Mouse (Mus musculus) midbrain, embryonic 12.5 days (tissue): Measurements from ENCODE around the gene Nckap1l. TPM values are rescaled to one million over a fixed set of nuclear protein-coding genes. Genes with fewer than 3 reads are reported as not detected.

Experiments
- ATAC-seq: fragments of 200-750 bp; cut with Nextera tagmentation; 2 replicates; pipeline ENCODE4 v1.8.0; 2017; ENCODE audit warnings: low read depth, moderate TSS enrichment, moderate library complexity; ENCODE audit not compliant: low FRiP score
- H3K27ac ChIP-seq: fragments of 300-500 bp; sonication (generic); replicated peaks from 2 replicates; pipeline ENCODE4 v1.5.1; 2016; ENCODE audit warnings: mild to moderate bottlenecking
- H3K27me3 ChIP-seq: fragments of 300-500 bp; sonication (generic); 2 replicates; pipeline ENCODE4 v1.6.1; 2016; ENCODE audit warnings: mild to moderate bottlenecking
- H3K36me3 ChIP-seq: fragments of 300-500 bp; sonication (generic); 2 replicates; pipeline ENCODE4 v1.6.1; 2016
- H3K4me1 ChIP-seq: fragments of 300-500 bp; sonication (generic); 2 replicates; pipeline ENCODE4 v1.6.1; 2016
- H3K4me2 ChIP-seq: fragments of 300-500 bp; sonication (generic); replicated peaks from 2 replicates; pipeline ENCODE4 v1.6.1; 2016; ENCODE audit warnings: mild to moderate bottlenecking, moderate library complexity
- H3K4me3 ChIP-seq: fragments of 300-500 bp; sonication (generic); 2 replicates; pipeline ENCODE4 v1.5.1; 2016; ENCODE audit warnings: mild to moderate bottlenecking
- H3K9ac ChIP-seq: fragments of 300-500 bp; sonication (generic); replicated peaks from 2 replicates; pipeline ENCODE4 v1.6.1; 2016; ENCODE audit warnings: mild to moderate bottlenecking, moderate library complexity
- H3K9me3 ChIP-seq: fragments of 300-500 bp; sonication (generic); 2 replicates; pipeline ENCODE4 v1.6.1; 2016; ENCODE audit warnings: mild to moderate bottlenecking
- WGBS: fragments of 180-500 bp; shearing (Covaris S2); methylation state at CpG from one replicate; pipeline ENCODE4 v1.1.7; 2016; 5-methylcytosine and 5-hydroxymethylcytosine counted together
- polyA plus RNA-seq: library from polyadenylated mRNA; unstranded; fragments of >200 nt; fragmentation: Nextera tagmentation; extraction: Ambion mirVana; gene quantifications from 2 replicates; pipeline ENCODE4 v1.2.1, GENCODE M21; 2016

The Nckap1l gene
- polyA plus RNA-seq, 1 experiment from 2014 or later: 1.8 TPM

DNA sequence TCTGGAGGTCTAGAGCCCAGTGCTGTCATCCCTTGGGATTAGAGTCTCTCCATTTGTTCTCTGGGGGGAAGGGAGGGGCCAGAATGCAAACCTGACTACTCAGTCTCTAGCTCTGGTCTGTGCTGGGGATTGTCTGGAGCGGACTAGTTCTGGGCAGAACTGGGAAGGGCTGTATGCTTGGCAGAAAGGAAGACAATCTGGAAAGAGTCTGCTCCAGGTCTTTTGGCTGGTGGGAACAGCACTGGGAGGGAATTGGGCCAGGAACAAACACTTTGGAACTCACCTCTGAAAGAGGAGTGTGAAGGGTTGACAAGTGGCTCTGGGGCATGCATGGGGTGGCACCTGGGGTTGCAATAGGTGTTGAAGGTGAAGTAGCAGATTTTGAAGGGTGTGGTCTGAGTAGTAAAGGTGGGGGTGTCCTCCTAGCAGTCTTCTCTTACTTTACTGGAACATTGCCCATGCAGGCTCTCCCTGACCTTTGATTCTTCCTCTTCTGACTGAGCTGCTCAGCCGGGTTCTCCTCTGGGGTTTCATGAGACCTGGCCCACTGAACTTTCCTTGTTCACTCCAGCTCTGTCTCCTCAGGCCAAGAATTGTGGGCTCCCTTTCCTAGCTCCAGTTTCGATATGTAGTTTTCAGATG, 69.0 kb downstream of the Nckap1l start:
- Histone ChIP-seq H3K4me2 (peak overlapping the region; percentile 2; the same call in 1 of the 2 replicates), H3K9ac (no peak overlapping the region), H3K4me3 (no peak overlapping the region), H3K9me3 (no peaks in the 10 kb centered on the region), H3K27ac (peak overlapping the region; percentile 52; the same call in 1 of the 2 replicates), H3K36me3 (peaks cover 51% of the 10 kb centered on the region), H3K4me1 (peaks cover 45% of the 10 kb centered on the region), H3K27me3 (no peaks in the 10 kb centered on the region)
- no peak for ATAC-seq
- WGBS: 67% methylated on average over 3 of the region's 3 CpGs

DNA sequence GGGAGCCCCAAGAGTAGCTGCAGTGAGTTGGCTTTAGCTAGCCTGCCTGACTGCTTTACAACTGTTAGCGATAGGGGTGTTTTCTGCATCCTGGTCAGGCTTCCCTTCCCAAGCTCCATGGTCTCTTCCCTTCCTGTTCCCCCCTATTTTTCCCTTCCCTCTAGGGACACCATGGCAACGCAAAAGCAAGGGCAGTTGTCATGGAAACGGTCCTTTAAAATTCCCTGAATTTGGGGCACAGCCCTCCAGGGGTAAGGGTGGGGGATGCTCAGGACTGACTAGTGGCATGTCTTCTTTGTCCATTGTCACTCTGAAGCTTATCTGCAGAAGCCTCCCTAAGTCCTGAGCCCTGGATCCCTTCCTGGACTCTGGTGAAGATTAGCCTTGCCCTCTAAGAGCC, 69.6 kb downstream of the Nckap1l start:
- Histone ChIP-seq H3K4me3 (no peak overlapping the region), H3K9ac (no peak overlapping the region), H3K4me2 (peak overlapping the region; percentile 2; the same call in 1 of the 2 replicates), H3K36me3 (peaks cover 56% of the 10 kb centered on the region), H3K4me1 (peaks cover 39% of the 10 kb centered on the region), H3K9me3 (no peaks in the 10 kb centered on the region), H3K27me3 (no peaks in the 10 kb centered on the region), H3K27ac (peak overlapping the region; percentile 52; the same call in 1 of the 2 replicates)
- ATAC-seq: no peak
- 30% methylated on average over 3 of the region's 3 CpGs for WGBS

DNA sequence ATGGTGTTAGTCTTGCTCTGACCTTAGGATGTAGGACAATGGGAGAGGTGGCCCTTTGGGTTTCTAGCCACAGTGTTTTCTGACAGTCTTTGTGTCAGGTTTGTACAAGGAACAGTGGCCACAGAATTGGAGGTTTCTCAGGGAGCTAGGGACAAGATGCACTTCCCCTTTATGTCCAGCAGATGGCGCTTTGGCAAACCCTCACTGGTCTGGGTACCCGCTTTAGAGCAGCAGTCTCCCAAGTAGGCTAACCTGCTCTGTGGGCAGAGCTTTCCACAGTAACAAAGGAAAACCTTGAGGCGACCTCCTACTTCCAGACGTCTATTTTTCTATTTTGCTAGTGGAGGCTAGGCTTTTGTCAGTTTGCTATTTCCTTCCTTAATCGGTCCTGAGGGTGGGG, 76.8 kb downstream of the Nckap1l start:
- H3K36me3 ChIP-seq: peaks cover 34% of the 10 kb centered on the region
- 4% methylated on average over 5 of the region's 5 CpGs for WGBS
- peaks cover 22% of the 10 kb centered on the region for H3K4me1 ChIP-seq
- no peaks in the 10 kb centered on the region for H3K27me3 ChIP-seq
- no peak overlapping the region for H3K9ac ChIP-seq
- peak overlapping the region; percentile 4 for H3K27ac ChIP-seq
- peak; percentile 75 for ATAC-seq
- no peak overlapping the region for H3K4me3 ChIP-seq
- H3K4me2 ChIP-seq: no peak overlapping the region
- no peaks in the 10 kb centered on the region for H3K9me3 ChIP-seq

DNA sequence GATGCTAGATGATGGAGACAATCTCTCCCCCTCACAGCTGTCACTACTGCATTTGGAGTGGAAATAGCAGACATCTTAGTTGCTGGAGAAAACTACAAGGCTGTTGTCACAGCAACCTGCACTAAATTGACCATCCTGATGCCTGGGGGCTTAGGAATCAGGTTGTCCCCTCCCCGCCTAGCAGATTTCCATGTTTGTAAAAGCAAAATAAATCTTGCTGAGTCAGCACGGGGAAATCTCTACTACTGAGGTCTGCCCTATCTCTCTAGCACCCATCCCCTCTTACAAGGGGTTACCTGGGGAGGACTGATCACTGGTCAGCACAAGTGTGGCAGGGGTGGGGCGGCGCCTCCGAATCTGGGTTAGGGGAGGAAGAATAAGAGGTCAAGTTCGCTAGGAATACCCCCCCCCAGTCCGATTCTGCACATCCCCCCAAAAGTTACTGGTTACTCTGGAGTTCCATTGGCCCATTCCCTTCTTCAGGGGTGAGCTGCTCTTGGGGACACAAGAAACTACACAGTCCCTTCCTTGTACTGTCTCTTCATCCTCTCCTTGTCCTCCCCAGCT, 80.5 kb downstream of the Nckap1l start:
- no peaks in the 10 kb centered on the region; the same call in 1 of the 2 replicates for H3K36me3 ChIP-seq
- no peaks in the 10 kb centered on the region for H3K9me3 ChIP-seq
- no peak overlapping the region for H3K9ac ChIP-seq
- H3K27me3 ChIP-seq: peaks cover 18% of the 10 kb centered on the region; the same call in 1 of the 2 replicates
- H3K4me2 ChIP-seq: no peak overlapping the region
- ATAC-seq: no peak
- H3K4me1 ChIP-seq: peaks cover 43% of the 10 kb centered on the region
- no peak overlapping the region for H3K27ac ChIP-seq
- WGBS: 87% methylated on average over 7 of the region's 7 CpGs
- no peak overlapping the region for H3K4me3 ChIP-seq

- H3K27ac ChIP-seq: no peak overlapping the region
- H3K36me3 ChIP-seq: no peaks in the 10 kb centered on the region
- no peak overlapping the region for H3K9ac ChIP-seq
- WGBS: 77% methylated on average over 2 of the region's 2 CpGs
- no peaks in the 10 kb centered on the region for H3K9me3 ChIP-seq
- H3K4me3 ChIP-seq: no peak overlapping the region
- H3K27me3 ChIP-seq: peaks cover 21% of the 10 kb centered on the region; the same call in 1 of the 2 replicates
- no peak for ATAC-seq
- no peak overlapping the region for H3K4me2 ChIP-seq
- H3K4me1 ChIP-seq: peaks cover 38% of the 10 kb centered on the region
These were observed 81.4 kb downstream of the Nckap1l start for GRCm38 (mm10) chr15:103535030-103535429.

- Histone ChIP-seq H3K9me3 (no peaks in the 10 kb centered on the region), H3K4me1 (peaks cover 32% of the 10 kb centered on the region), H3K36me3 (no peaks in the 10 kb centered on the region), H3K27ac (no peak overlapping the region), H3K4me2 (no peak overlapping the region), H3K9ac (no peak overlapping the region), H3K4me3 (no peak overlapping the region), H3K27me3 (peaks cover 26% of the 10 kb centered on the region; the same call in 1 of the 2 replicates)
- WGBS: 70% methylated on average over 1 of the region's 1 CpGs
- ATAC-seq: no peak
These were observed 82.2 kb downstream of the Nckap1l start for GRCm38 (mm10) chr15:103535786-103536185.

DNA sequence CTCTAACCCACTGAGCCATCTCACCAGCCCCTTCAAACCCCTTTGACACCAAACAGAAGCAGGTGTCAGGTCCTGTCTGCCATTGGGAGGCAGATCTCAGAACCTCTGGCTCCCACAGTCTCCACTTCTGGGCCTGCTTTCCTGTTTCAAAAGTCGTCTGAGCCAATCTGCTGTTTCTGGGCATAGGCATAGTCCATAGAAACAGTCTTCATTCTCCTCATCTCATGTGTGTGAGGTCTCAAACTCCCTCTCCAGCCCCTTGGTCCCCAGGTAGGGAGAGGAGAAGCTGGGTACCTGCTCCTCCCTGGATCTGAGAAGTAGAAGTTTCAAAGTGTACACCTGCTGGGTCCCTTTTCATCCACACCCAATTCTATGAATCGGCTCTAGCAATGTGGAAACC, 82.9 kb downstream of the Nckap1l start:
- peak overlapping the region; percentile 77 for H3K4me3 ChIP-seq
- H3K4me2 ChIP-seq: peak overlapping the region; percentile 95
- H3K27ac ChIP-seq: peak overlapping the region; percentile 49; the same call in 1 of the 2 replicates
- H3K9ac ChIP-seq: peak overlapping the region; percentile 78; the same call in 1 of the 2 replicates
- 23% methylated on average over 2 of the region's 2 CpGs for WGBS
- H3K27me3 ChIP-seq: peaks cover 26% of the 10 kb centered on the region; the same call in 1 of the 2 replicates
- no peak for ATAC-seq
- H3K9me3 ChIP-seq: no peaks in the 10 kb centered on the region
- H3K36me3 ChIP-seq: no peaks in the 10 kb centered on the region
- peaks cover 28% of the 10 kb centered on the region for H3K4me1 ChIP-seq

- Histone ChIP-seq H3K27ac (peak overlapping the region; percentile 49), H3K4me2 (peak overlapping the region; percentile 95), H3K9me3 (no peaks in the 10 kb centered on the region), H3K9ac (peak overlapping the region; percentile 78), H3K4me1 (peaks cover 28% of the 10 kb centered on the region), H3K36me3 (no peaks in the 10 kb centered on the region), H3K27me3 (peaks cover 26% of the 10 kb centered on the region; the same call in 1 of the 2 replicates), H3K4me3 (peak overlapping the region; percentile 77)
- WGBS: under 1% methylated on average over 37 of the region's 37 CpGs
- peak; percentile 54 for ATAC-seq
These were observed 83.6 kb downstream of the Nckap1l start for GRCm38 (mm10) chr15:103537011-103537821.

DNA sequence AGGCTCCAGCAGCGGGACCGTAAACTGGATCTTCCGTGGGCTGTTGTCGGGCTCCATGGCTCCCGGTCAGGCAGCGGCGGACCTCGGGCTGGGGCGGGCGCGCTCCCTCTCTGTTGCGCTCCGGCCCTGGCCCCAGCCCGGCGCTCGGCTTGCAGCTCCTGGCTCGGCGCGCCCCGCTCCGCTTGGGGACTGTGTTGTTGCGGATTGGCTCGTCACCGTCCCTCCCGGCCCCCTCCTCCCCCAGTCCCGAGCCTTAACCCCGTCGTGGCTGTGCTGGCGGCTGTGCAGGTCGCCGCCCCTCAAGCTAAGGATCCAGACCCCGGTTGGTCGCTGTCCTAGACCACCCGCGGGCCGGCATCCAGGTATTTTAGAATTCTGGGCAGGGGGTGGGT, 84.2 kb downstream of the Nckap1l start, which contains the start of gene Ppp1r1a:
TSS of gene Ppp1r1a (minus strand) at position 182 of the 392 bp plus-strand sequence.
- ATAC-seq: peak; percentile 93
- Histone ChIP-seq H3K27ac (peak within 1 kb of the TSS; percentile 49), H3K9ac (peak within 1 kb of the TSS; percentile 78), H3K4me3 (peak within 1 kb of the TSS; percentile 77), H3K36me3 (no peaks in the 10 kb centered on the region), H3K27me3 (peaks cover 26% of the 10 kb centered on the region; the same call in 1 of the 2 replicates), H3K4me2 (peak within 1 kb of the TSS; percentile 95), H3K9me3 (no peaks in the 10 kb centered on the region), H3K4me1 (peaks cover 28% of the 10 kb centered on the region)
- 2% methylated on average over 33 of the region's 36 CpGs for WGBS

- no peaks in the 10 kb centered on the region for H3K36me3 ChIP-seq
- H3K27ac ChIP-seq: no peak overlapping the region
- no peak overlapping the region for H3K4me3 ChIP-seq
- no peak overlapping the region for H3K4me2 ChIP-seq
- peaks cover 26% of the 10 kb centered on the region; the same call in 1 of the 2 replicates for H3K27me3 ChIP-seq
- 62% methylated on average over 2 of the region's 2 CpGs for WGBS
- H3K9me3 ChIP-seq: no peaks in the 10 kb centered on the region
- H3K9ac ChIP-seq: no peak overlapping the region
- H3K4me1 ChIP-seq: peaks cover 28% of the 10 kb centered on the region
- no peak for ATAC-seq
These were observed 85.7 kb downstream of the Nckap1l start for GRCm38 (mm10) chr15:103539259-103539658.

DNA sequence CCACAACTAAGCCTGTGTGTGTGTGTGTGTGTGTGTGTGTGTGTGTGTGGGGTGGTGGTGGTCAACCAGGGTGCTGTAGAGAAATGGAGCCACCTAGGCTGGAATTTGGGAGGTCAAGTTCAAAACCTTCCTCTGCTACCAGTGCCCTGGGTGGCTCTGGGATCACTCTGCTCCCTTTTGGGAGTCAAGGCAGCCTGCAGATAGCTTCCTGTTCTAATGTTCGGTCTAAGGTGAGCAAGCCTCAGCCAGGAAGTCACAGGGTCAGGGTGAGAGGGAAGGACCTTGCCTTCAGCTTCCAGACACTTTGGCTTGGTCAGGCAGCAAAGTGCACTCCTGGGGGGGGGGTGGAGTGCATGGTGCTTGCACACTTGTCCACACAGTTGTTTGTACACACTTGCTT, 87.1 kb downstream of the Nckap1l start:
- Histone ChIP-seq H3K4me1 (peaks cover 23% of the 10 kb centered on the region), H3K9me3 (no peaks in the 10 kb centered on the region), H3K4me2 (no peak overlapping the region), H3K27me3 (peaks cover 26% of the 10 kb centered on the region; the same call in 1 of the 2 replicates), H3K36me3 (no peaks in the 10 kb centered on the region), H3K9ac (no peak overlapping the region), H3K27ac (no peak overlapping the region), H3K4me3 (no peak overlapping the region)
- no peak for ATAC-seq
- WGBS: 75% methylated on average over 1 of the region's 1 CpGs

DNA sequence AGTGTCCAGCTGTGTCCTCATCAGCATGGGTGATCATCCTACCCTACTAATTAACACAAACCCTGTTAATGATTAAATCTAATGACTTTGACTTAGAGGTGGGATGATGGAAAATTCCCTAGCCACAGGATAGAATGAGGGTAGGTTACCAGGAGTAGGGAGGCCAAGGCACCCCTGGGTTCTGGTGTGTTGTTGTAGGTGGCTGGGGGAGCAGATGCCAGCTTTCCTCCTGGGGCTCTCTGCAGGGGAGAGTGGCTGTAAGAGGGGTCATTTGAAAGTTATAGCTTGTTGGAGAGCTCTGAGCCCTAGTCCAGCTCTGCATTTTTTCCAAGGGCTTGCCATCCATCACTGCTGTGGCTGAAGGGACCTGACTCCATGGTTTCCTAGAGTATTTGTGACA, 88.9 kb downstream of the Nckap1l start:
- no peak for ATAC-seq
- no peaks in the 10 kb centered on the region for H3K36me3 ChIP-seq
- H3K4me3 ChIP-seq: no peak overlapping the region
- H3K27ac ChIP-seq: no peak overlapping the region
- no peak overlapping the region for H3K4me2 ChIP-seq
- H3K9me3 ChIP-seq: no peaks in the 10 kb centered on the region
- H3K4me1 ChIP-seq: peaks cover 11% of the 10 kb centered on the region
- no peak overlapping the region for H3K9ac ChIP-seq
- peaks cover 17% of the 10 kb centered on the region; the same call in 1 of the 2 replicates for H3K27me3 ChIP-seq
